Mouse (Mus musculus) olfactory bulb, adult 2 months (tissue): ENCODE data around the gene Gpr132.

Experiments used
- CTCF ChIP-seq: fragments of 200-500 bp; IDR thresholded peaks from 2 replicates; pipeline ENCODE4 v1.5.1; 2012; ENCODE audit warnings: low read depth, mild to moderate bottlenecking, low read length, moderate library complexity; ENCODE audit not compliant: insufficient read depth
- POLR2A ChIP-seq: fragments of 200-500 bp; IDR thresholded peaks from 2 replicates; pipeline ENCODE4 v1.6.1; 2012; ENCODE audit warnings: mild to moderate bottlenecking, low read depth, low read length, moderate library complexity; ENCODE audit not compliant: insufficient read depth

GRCm38 (mm10) chr12:112868178-112869087 is at the start of gene Gpr132:
- TF ChIP-seq POLR2A: no peak
- no peak for TF ChIP-seq CTCF
